Mouse (Mus musculus): ENCODE measurements around the gene Borcs5. TPM values are rescaled to one million over a fixed set of nuclear protein-coding genes. Genes with fewer than 3 reads are reported as not detected.

Gene Borcs5
- polyA plus RNA-seq, 1 experiment from 2014 or later: 47.4 TPM

DNA sequence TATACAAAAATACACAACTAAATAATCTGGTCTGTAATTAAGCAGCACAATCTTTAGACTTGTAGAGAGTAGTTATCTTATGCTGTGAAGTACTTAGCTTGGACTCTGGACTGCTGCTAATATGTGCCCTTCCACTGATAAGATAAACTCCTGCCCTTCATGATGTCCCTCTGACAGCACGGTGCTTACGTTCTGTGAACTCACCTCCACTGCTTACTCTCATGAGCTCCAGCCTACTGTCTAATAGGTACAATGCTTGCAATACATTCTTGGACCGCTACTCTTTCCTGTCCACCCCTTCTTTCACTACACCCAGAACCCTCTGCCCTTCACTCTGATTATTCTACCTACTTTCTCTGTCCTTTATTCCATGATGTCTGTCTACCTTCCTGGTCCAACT lies 91.7 kb downstream of the Borcs5 start:
- Histone ChIP-seq H3K9me3 (ENCODE audit: control insufficient read depth, low read length) (no peaks in the 10 kb centered on the region), H3K4me2 (ENCODE audit: low read length) (no peak overlapping the region), H3K9ac (replicated peaks; ENCODE audit: low read depth, low read length) (no peak overlapping the region), H3K27me3 (replicated peaks; ENCODE audit: control insufficient read depth, insufficient read depth, low read length) (no peaks in the 10 kb centered on the region), H3K27ac (ENCODE audit: low read length) (no peak overlapping the region), H3K36me3 (ENCODE audit: control insufficient read depth, insufficient read depth) (no peaks in the 10 kb centered on the region), H3K4me3 (replicated peaks; ENCODE audit: low read length) (no peak overlapping the region), H3K4me1 (replicated peaks; ENCODE audit: control insufficient read depth, insufficient read depth, low read length) (no peaks in the 10 kb centered on the region)
- 93% methylated on average over 3 of the region's 3 CpGs for WGBS
- ATAC-seq: no peak

DNA sequence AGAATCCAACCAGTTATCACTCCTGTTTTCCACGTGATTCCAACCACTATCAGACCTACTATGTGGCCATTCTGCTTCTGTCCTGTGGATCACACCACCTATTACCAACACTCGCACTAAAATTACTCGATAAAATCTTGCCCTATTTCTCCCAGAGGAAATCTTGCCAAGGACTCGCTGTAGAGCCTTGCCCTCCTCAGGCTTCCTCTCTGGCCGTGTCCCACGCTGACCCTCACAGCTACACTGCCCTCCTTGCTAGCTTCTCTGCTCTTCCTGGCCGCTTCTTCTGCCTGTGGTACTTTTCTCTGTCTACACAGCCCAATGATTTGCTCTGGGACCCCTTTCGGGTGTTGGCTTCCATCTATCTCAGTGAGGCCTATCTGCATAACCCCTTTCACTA lies 93.5 kb downstream of the Borcs5 start:
- H3K27me3 ChIP-seq (replicated peaks; ENCODE audit: control insufficient read depth, insufficient read depth, low read length): no peaks in the 10 kb centered on the region
- H3K4me1 ChIP-seq (replicated peaks; ENCODE audit: control insufficient read depth, insufficient read depth, low read length): no peaks in the 10 kb centered on the region
- H3K36me3 ChIP-seq (ENCODE audit: control insufficient read depth, insufficient read depth): no peaks in the 10 kb centered on the region
- no peak overlapping the region for H3K27ac ChIP-seq (ENCODE audit: low read length)
- H3K4me3 ChIP-seq (replicated peaks; ENCODE audit: low read length): no peak overlapping the region
- H3K9me3 ChIP-seq (ENCODE audit: control insufficient read depth, low read length): no peaks in the 10 kb centered on the region
- ATAC-seq: no peak
- H3K4me2 ChIP-seq (ENCODE audit: low read length): no peak overlapping the region
- H3K9ac ChIP-seq (replicated peaks; ENCODE audit: low read depth, low read length): no peak overlapping the region
- WGBS: 94% methylated on average over 8 of the region's 8 CpGs

DNA sequence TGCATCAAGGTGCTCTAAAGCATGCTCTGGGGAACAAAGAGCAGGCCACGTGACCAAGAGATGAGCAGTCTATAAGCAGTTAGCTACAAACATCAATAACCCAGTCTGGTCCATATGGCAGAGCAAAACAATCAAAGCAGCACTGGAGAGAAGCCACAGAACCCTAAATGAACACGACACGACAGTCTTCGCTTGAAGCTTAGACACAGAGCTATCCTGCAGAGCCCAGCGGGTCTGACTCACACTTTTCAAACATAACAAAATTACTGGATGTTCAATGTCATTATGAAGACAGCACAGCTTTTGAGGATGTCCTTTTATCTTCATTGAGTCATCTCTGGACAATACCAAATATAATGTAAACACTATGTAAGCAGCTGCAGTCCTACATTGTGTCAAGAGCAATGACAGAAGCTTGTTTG lies 94.5 kb downstream of the Borcs5 start:
- H3K4me3 ChIP-seq (replicated peaks; ENCODE audit: low read length): no peak overlapping the region
- no peak overlapping the region for H3K27ac ChIP-seq (ENCODE audit: low read length)
- no peaks in the 10 kb centered on the region for H3K4me1 ChIP-seq (replicated peaks; ENCODE audit: control insufficient read depth, insufficient read depth, low read length)
- ATAC-seq: no peak
- no peaks in the 10 kb centered on the region for H3K27me3 ChIP-seq (replicated peaks; ENCODE audit: control insufficient read depth, insufficient read depth, low read length)
- H3K9ac ChIP-seq (replicated peaks; ENCODE audit: low read depth, low read length): no peak overlapping the region
- H3K36me3 ChIP-seq (ENCODE audit: control insufficient read depth, insufficient read depth): peaks cover 2% of the 10 kb centered on the region; the same call in 1 of the 2 replicates
- H3K4me2 ChIP-seq (ENCODE audit: low read length): no peak overlapping the region
- H3K9me3 ChIP-seq (ENCODE audit: control insufficient read depth, low read length): no peaks in the 10 kb centered on the region
- WGBS: 53% methylated on average over 5 of the region's 5 CpGs

DNA sequence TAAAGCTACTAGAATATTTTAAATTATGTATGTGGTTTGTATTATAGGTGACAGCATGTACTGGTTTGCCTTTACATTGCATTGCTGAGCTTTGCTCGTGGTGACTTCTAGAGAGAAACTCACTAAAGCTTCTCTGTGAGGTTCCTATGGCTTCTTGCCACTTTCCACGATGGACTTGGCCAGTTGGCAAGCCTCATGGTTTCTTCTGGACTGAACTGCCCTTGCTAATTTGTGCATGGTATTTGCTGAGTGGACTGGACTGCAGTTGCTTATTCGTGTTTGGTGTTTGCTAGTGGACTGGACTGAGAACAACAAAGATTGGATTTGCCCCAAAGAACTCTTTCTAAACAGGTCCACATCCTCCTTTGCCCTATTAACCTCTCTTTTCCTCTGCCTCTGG lies 97.5 kb downstream of the Borcs5 start:
- Histone ChIP-seq H3K4me3 (replicated peaks; ENCODE audit: low read length) (no peak overlapping the region), H3K27me3 (replicated peaks; ENCODE audit: control insufficient read depth, insufficient read depth, low read length) (no peaks in the 10 kb centered on the region), H3K27ac (ENCODE audit: low read length) (no peak overlapping the region), H3K36me3 (ENCODE audit: control insufficient read depth, insufficient read depth) (peaks cover 5% of the 10 kb centered on the region; the same call in 1 of the 2 replicates), H3K4me1 (replicated peaks; ENCODE audit: control insufficient read depth, insufficient read depth, low read length) (no peaks in the 10 kb centered on the region), H3K9ac (replicated peaks; ENCODE audit: low read depth, low read length) (no peak overlapping the region), H3K4me2 (ENCODE audit: low read length) (no peak overlapping the region), H3K9me3 (ENCODE audit: control insufficient read depth, low read length) (no peaks in the 10 kb centered on the region)
- no peak for ATAC-seq
- WGBS: 80% methylated on average over 3 of the region's 3 CpGs

DNA sequence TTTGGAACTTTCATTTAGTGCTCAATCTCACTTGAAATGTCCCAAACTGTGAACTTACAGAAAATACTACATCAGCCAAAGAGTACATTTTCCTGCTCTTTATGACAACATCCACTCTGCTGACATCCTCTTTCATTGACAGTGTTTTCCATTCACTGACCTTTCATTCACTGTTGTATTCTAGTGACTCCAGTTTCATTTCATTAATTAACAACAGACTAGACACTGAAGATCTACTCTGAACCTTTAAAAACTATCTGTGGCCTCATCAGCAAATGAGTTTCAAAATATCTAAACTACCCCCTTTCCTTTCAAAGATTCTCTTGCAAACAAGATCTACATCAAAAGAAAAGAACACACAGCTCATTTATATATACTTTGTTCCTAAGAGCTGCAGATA lies 104.3 kb downstream of the Borcs5 start:
- Histone ChIP-seq H3K27me3 (replicated peaks; ENCODE audit: control insufficient read depth, insufficient read depth, low read length) (no peaks in the 10 kb centered on the region), H3K4me1 (replicated peaks; ENCODE audit: control insufficient read depth, insufficient read depth, low read length) (no peaks in the 10 kb centered on the region), H3K9me3 (ENCODE audit: control insufficient read depth, low read length) (no peaks in the 10 kb centered on the region), H3K4me3 (replicated peaks; ENCODE audit: low read length) (no peak overlapping the region), H3K36me3 (ENCODE audit: control insufficient read depth, insufficient read depth) (peaks cover 4% of the 10 kb centered on the region; the same call in 1 of the 2 replicates), H3K27ac (ENCODE audit: low read length) (no peak overlapping the region), H3K9ac (replicated peaks; ENCODE audit: low read depth, low read length) (no peak overlapping the region), H3K4me2 (ENCODE audit: low read length) (no peak overlapping the region)
- no peak for ATAC-seq

DNA sequence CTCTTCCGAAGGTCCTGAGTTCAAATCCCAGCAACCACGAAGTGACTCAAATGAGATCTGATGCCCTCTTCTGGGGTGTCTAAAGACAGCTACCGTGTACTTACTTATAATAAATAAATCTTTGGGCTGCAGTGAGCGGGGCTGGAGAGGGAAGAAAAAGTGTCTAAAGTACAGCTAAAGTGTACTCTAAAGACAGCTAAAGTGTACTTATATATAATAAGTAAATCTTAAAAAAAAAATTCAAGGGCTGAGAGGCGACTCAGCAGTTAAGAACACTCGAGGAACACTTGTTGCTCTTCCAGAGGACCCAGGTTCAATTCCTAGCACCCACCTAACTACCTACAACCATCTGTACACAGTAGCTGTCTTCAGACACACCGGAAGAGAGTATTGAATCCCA lies 106.6 kb downstream of the Borcs5 start:
- H3K9me3 ChIP-seq (ENCODE audit: control insufficient read depth, low read length): no peaks in the 10 kb centered on the region
- H3K4me2 ChIP-seq (ENCODE audit: low read length): no peak overlapping the region
- 92% methylated on average over 7 of the region's 7 CpGs for WGBS
- no peak for ATAC-seq
- no peak overlapping the region for H3K9ac ChIP-seq (replicated peaks; ENCODE audit: low read depth, low read length)
- H3K4me3 ChIP-seq (replicated peaks; ENCODE audit: low read length): no peak overlapping the region
- H3K36me3 ChIP-seq (ENCODE audit: control insufficient read depth, insufficient read depth): no peaks in the 10 kb centered on the region
- no peaks in the 10 kb centered on the region for H3K27me3 ChIP-seq (replicated peaks; ENCODE audit: control insufficient read depth, insufficient read depth, low read length)
- H3K27ac ChIP-seq (ENCODE audit: low read length): no peak overlapping the region
- H3K4me1 ChIP-seq (replicated peaks; ENCODE audit: control insufficient read depth, insufficient read depth, low read length): no peaks in the 10 kb centered on the region

DNA sequence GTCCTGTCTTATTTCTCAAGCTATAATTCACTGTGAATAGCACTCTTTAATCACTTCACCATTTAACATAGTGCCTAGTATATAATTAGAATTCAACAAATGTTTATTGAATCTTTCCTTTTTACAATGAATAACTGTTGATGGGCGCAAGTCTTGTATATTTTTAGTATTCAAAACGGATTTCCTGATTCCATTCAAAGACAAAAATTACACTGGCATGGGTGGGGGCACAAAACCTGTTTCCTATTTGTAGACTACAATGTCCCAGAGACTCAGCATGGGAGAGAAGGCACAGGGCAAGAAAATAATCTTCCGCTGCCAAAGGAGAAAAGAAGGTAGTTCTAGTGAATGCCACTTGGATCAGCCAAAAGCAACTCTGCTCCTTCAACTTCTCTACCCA lies 108.8 kb downstream of the Borcs5 start:
- ATAC-seq: no peak
- H3K36me3 ChIP-seq (ENCODE audit: control insufficient read depth, insufficient read depth): no peaks in the 10 kb centered on the region
- 81% methylated on average over 3 of the region's 3 CpGs for WGBS

DNA sequence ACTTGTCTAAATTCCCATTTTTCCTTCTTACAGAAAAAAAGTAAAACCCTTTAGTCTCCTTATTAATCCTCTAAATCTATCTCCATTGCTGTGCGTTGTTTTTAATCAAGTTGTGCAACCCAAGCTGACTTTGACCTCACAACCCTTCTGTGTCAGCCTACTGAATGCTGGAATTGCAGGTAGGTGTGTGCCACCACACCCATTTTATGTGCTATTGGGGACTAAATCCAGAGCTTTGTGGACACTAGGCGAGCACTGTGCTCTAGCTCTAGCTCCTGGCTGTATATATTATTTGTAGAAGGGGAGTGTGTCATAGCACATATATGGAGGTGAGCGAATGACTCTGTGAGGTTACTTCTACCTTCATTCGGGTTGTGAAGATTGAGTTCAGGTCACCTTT lies 111.8 kb downstream of the Borcs5 start:
- WGBS: 97% methylated on average over 4 of the region's 4 CpGs
- no peak for ATAC-seq

More for the DNA sequence above, 108.8 kb downstream of the Borcs5 start:
- Histone ChIP-seq H3K9ac (replicated peaks; ENCODE audit: low read depth, low read length) (no peak overlapping the region), H3K9me3 (ENCODE audit: control insufficient read depth, low read length) (no peaks in the 10 kb centered on the region), H3K4me2 (ENCODE audit: low read length) (no peak overlapping the region), H3K4me3 (replicated peaks; ENCODE audit: low read length) (no peak overlapping the region), H3K27ac (ENCODE audit: low read length) (no peak overlapping the region), H3K27me3 (replicated peaks; ENCODE audit: control insufficient read depth, insufficient read depth, low read length) (no peaks in the 10 kb centered on the region), H3K4me1 (replicated peaks; ENCODE audit: control insufficient read depth, insufficient read depth, low read length) (no peaks in the 10 kb centered on the region)

DNA sequence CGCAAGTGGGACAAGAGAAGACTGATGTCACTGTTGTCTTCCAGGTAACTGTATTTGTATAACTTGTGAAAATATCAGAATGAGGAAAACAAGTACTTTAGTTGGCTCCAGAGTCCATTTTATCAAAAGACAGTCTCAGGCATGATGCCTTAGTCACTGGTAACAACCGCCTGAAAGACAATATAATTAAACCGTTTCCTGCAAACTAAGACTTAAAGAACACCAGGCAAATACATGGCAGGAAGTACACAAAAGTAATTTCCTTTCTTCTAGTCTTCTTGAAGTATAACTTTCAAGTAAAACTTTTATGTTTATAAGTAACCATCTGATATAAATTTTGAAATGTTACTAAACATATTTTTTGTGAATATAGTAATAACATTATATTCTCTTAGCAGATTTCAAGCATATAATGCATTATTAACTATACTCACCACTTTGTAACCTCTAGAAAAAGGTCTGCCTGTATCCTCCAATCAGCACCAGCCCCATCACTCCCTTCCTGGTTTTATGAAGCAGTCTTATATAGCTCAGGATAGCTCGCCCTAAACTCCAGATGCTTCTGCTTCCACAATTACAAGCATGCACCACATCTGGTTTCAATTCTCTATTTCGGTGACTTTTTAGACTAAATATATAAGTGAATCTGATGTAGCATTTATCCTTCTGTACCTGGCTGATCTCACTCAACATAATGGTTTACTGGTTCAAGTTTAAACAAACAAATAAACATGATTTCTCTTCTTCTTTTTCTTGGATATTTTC lies 112.8 kb downstream of the Borcs5 start:
- WGBS: 89% methylated on average over 5 of the region's 5 CpGs
- ATAC-seq: no peak
- no peaks in the 10 kb centered on the region for H3K4me1 ChIP-seq (replicated peaks; ENCODE audit: control insufficient read depth, insufficient read depth, low read length)

More for the DNA sequence above, 111.8 kb downstream of the Borcs5 start:
- H3K4me3 ChIP-seq (replicated peaks; ENCODE audit: low read length): no peak overlapping the region
- H3K4me2 ChIP-seq (ENCODE audit: low read length): no peak overlapping the region
- H3K4me1 ChIP-seq (replicated peaks; ENCODE audit: control insufficient read depth, insufficient read depth, low read length): no peaks in the 10 kb centered on the region
- no peak overlapping the region for H3K9ac ChIP-seq (replicated peaks; ENCODE audit: low read depth, low read length)
- H3K27me3 ChIP-seq (replicated peaks; ENCODE audit: control insufficient read depth, insufficient read depth, low read length): no peaks in the 10 kb centered on the region
- H3K27ac ChIP-seq (ENCODE audit: low read length): no peak overlapping the region
- no peaks in the 10 kb centered on the region for H3K36me3 ChIP-seq (ENCODE audit: control insufficient read depth, insufficient read depth)
- H3K9me3 ChIP-seq (ENCODE audit: control insufficient read depth, low read length): no peaks in the 10 kb centered on the region

DNA sequence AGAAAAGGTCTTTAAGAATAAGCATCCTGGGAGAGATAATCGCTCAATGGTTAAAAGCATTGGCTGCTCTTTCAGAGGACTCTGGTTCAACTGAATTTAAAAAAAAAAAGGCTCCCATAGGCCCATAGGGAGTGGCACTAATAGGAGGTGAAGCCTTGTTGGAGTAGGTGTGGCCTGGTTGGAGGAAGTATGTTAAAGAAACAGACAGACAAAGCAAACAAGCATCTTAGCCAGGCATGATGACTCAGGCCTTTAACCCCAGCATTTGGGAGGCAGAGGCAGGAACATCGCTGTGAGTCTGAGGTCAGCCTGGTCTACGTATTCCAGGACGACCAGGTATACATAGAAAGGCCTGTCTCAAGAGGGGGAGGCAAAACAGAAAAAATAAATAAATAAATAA lies 114.1 kb downstream of the Borcs5 start:
- Histone ChIP-seq H3K27me3 (replicated peaks; ENCODE audit: control insufficient read depth, insufficient read depth, low read length) (no peaks in the 10 kb centered on the region), H3K36me3 (ENCODE audit: control insufficient read depth, insufficient read depth) (no peaks in the 10 kb centered on the region), H3K4me1 (replicated peaks; ENCODE audit: control insufficient read depth, insufficient read depth, low read length) (no peaks in the 10 kb centered on the region), H3K27ac (ENCODE audit: low read length) (no peak overlapping the region), H3K9ac (replicated peaks; ENCODE audit: low read depth, low read length) (no peak overlapping the region), H3K9me3 (ENCODE audit: control insufficient read depth, low read length) (no peaks in the 10 kb centered on the region), H3K4me3 (replicated peaks; ENCODE audit: low read length) (no peak overlapping the region), H3K4me2 (ENCODE audit: low read length) (no peak overlapping the region)
- 93% methylated on average over 4 of the region's 4 CpGs for WGBS
- no peak for ATAC-seq

More for the DNA sequence above, 112.8 kb downstream of the Borcs5 start:
- no peaks in the 10 kb centered on the region for H3K36me3 ChIP-seq (ENCODE audit: control insufficient read depth, insufficient read depth)
- no peak overlapping the region for H3K27ac ChIP-seq (ENCODE audit: low read length)
- no peak overlapping the region for H3K4me2 ChIP-seq (ENCODE audit: low read length)
- H3K4me3 ChIP-seq (replicated peaks; ENCODE audit: low read length): no peak overlapping the region
- H3K9me3 ChIP-seq (ENCODE audit: control insufficient read depth, low read length): no peaks in the 10 kb centered on the region
- H3K27me3 ChIP-seq (replicated peaks; ENCODE audit: control insufficient read depth, insufficient read depth, low read length): no peaks in the 10 kb centered on the region
- no peak overlapping the region for H3K9ac ChIP-seq (replicated peaks; ENCODE audit: low read depth, low read length)
